ENCODE assay signal across 22 mouse cellular contexts in the genomic region with DNA sequence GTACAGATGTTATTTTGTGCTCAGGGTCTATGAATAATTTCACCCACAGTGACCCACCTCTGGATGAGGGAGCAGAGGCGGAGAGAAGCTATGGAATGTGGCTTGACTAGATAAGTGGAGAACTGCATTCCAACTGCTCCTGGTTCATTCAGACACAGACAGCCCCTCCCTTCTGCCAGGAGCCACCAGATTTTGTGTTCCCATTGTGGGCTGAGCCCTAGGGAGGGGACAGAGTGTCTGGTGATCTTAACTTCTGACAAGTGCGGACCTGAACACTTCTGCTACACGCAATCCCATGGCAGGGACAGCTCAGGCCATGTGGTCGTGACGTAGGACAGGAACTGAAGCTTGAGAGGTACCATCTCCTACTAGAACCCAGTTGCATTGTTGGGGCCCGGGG. TPM values are rescaled to one million over a fixed set of nuclear protein-coding genes. Genes with fewer than 3 reads are reported as not detected.
A peak's percentile ranks its signal among the peaks of the same experiment; 100 is the strongest.
DNase-seq lines count a peak whose midpoint lies in the region; ATAC-seq and TF ChIP-seq lines count a peak whose summit lies in the region.
"Had no signal": no experiment of that assay in that cellular context is flagged by ENCODE, and none has a peak within 500 bp of the region (broad histone marks: within the 10 kb centered on the region; RNA-seq: fewer than 3 reads in every experiment).

No protein-coding gene starts in this region.

- no peak for TF ChIP-seq CTCF in ES-Bruce4 (IDR thresholded peaks at IDR 0.05; ENCODE audit: low read depth, low read length)

- DNase-seq in heart, embryonic 10.5 days (ENCODE audit: low spot score) = peak; percentile 80
- DNase-seq in heart, postnatal 36 days = no peak
- peak; percentile 16 for DNase-seq in heart, postnatal 4 days
- no peak for DNase-seq in cerebellum, adult 8-10 months
- no peak for DNase-seq in left cerebral cortex, postnatal 10 days (ENCODE audit: extremely low spot score in 1 of 2, low spot score in 2 of 2)
- DNase-seq: adrenal gland, postnatal 10 days; B cell, adult 2 months; cerebellum, adult 11-12 months; gastrocnemius, postnatal 36 days; layer of hippocampus, postnatal 36 days; liver, embryonic 13.5 days; right cerebral cortex, postnatal 25 days; thymus, postnatal 36 days had no signal

- 0 out of 2 replicates have a peak overlapping the region, but pooled peaks have one; percentile 5 for H3K9ac ChIP-seq in ES-Bruce4 (ENCODE audit: low read depth, poor library complexity, severe bottlenecking)
- no peak overlapping the region for H3K9ac ChIP-seq in embryonic facial prominence, embryonic 15.5 days
- H3K9ac ChIP-seq: forebrain, embryonic 12.5 days; kidney, embryonic 15.5 days; liver, embryonic 13.5 days; midbrain, embryonic 13.5 days had no signal

- H3K36me3 ChIP-seq in heart, embryonic 10.5 days = peaks cover 23% of the 10 kb centered on the region; the same call in 1 of the 2 replicates
- H3K36me3 ChIP-seq in ES-Bruce4 (ENCODE audit: control insufficient read depth, insufficient read depth, low read length, poor library complexity, severe bottlenecking) = no peaks in the 10 kb centered on the region; the same call in 1 of the 2 replicates
- peaks cover 21% of the 10 kb centered on the region for H3K36me3 ChIP-seq in embryonic facial prominence, embryonic 15.5 days

- H3K4me3 ChIP-seq in heart, embryonic 10.5 days = no peak overlapping the region
- peak overlapping the region; percentile 27; the same call in 1 of the 2 replicates for H3K4me3 ChIP-seq in ES-Bruce4 (ENCODE audit: low read depth, low read length)
- no peak overlapping the region for H3K4me3 ChIP-seq in embryonic facial prominence, embryonic 15.5 days (replicated peaks)
- H3K4me3 ChIP-seq: forebrain, embryonic 12.5 days; hindbrain, embryonic 13.5 days; kidney, embryonic 15.5 days; liver, embryonic 13.5 days; midbrain, embryonic 13.5 days had no signal

- no peak for ATAC-seq in embryonic facial prominence, embryonic 15.5 days (ENCODE audit: insufficient number of reproducible peaks, low FRiP score, low TSS enrichment, low read depth)
- ATAC-seq: midbrain, embryonic 13.5 days had no signal

- no peak for TF ChIP-seq POLR2A in ES-Bruce4 (IDR thresholded peaks at IDR 0.05; ENCODE audit: insufficient read depth, low read length)

- no peaks in the 10 kb centered on the region for H3K9me3 ChIP-seq in heart, embryonic 10.5 days
- H3K9me3 ChIP-seq in ES-Bruce4 (replicated peaks; ENCODE audit: control insufficient read depth, insufficient read depth, low read length, poor library complexity, severe bottlenecking) = no peaks in the 10 kb centered on the region
- H3K9me3 ChIP-seq in embryonic facial prominence, embryonic 15.5 days (replicated peaks) = no peaks in the 10 kb centered on the region
- H3K9me3 ChIP-seq: forebrain, embryonic 12.5 days; hindbrain, embryonic 13.5 days; kidney, embryonic 15.5 days; liver, embryonic 13.5 days; midbrain, embryonic 13.5 days had no signal

- peaks cover 42% of the 10 kb centered on the region for H3K4me1 ChIP-seq in heart, embryonic 10.5 days
- H3K4me1 ChIP-seq in ES-Bruce4 (ENCODE audit: control insufficient read depth, insufficient read depth, low read length) = peaks cover 4% of the 10 kb centered on the region
- peaks cover 11% of the 10 kb centered on the region for H3K4me1 ChIP-seq in embryonic facial prominence, embryonic 15.5 days

- H3K4me2 ChIP-seq in embryonic facial prominence, embryonic 15.5 days (replicated peaks) = no peak overlapping the region
- H3K4me2 ChIP-seq: forebrain, embryonic 12.5 days; hindbrain, embryonic 13.5 days; kidney, embryonic 15.5 days; liver, embryonic 13.5 days; midbrain, embryonic 13.5 days had no signal

- H3K27ac ChIP-seq in heart, embryonic 10.5 days = peak overlapping the region; percentile 60; the same call in 1 of the 2 replicates
- H3K27ac ChIP-seq in ES-Bruce4 (ENCODE audit: insufficient read depth, low read length) = peak overlapping the region; percentile 68
- peak overlapping the region; percentile 48; the same call in 1 of the 2 replicates for H3K27ac ChIP-seq in embryonic facial prominence, embryonic 15.5 days (replicated peaks)
- H3K27ac ChIP-seq: forebrain, embryonic 12.5 days; hindbrain, embryonic 13.5 days; kidney, embryonic 15.5 days; liver, embryonic 13.5 days; midbrain, embryonic 13.5 days had no signal

- 44% methylated on average over 6 of the region's 6 CpGs for WGBS in heart, embryonic 10.5 days
- WGBS in embryonic facial prominence, embryonic 15.5 days = 78% methylated on average over 6 of the region's 6 CpGs

- no peaks in the 10 kb centered on the region for H3K27me3 ChIP-seq in heart, embryonic 10.5 days (ENCODE audit: insufficient read depth, poor library complexity, severe bottlenecking)
- no peaks in the 10 kb centered on the region for H3K27me3 ChIP-seq in ES-Bruce4 (ENCODE audit: control insufficient read depth, insufficient read depth, low read length, poor library complexity, severe bottlenecking)
- H3K27me3 ChIP-seq in embryonic facial prominence, embryonic 15.5 days = no peaks in the 10 kb centered on the region
- H3K27me3 ChIP-seq: forebrain, embryonic 12.5 days; hindbrain, embryonic 13.5 days; kidney, embryonic 15.5 days; liver, embryonic 13.5 days; midbrain, embryonic 13.5 days had no signal

- TF ChIP-seq EP300 in ES-Bruce4 (IDR thresholded peaks at IDR 0.05; ENCODE audit: insufficient read depth, low read depth, low read length) = peak; percentile 88

- intact Hi-C loops in heart, postnatal 36 days (cut with DNase I) = no loop called here
- intact Hi-C loops in left cerebral cortex, postnatal 10 days (cut with DNase I) = no loop called here

RNA-seq across cellular contexts. Expression of a gene that starts 23.5 kb away (rescaled TPM):
- 36.4 and 38.6 TPM in 2 replicates for polyA plus RNA-seq in heart, embryonic 10.5 days (2016; fragmentation: Nextera tagmentation; extraction: Ambion mirVana)
- total RNA-seq in heart, postnatal 36 days (2021) = 10 to 100 TPM; 51.6 to 58.1 TPM
- 76.6 and 81.6 TPM in 2 replicates for polyA plus RNA-seq in ES-Bruce4 (2011; ENCODE audit: insufficient read depth, insufficient read length, low read depth, missing spikeins)
- polyA plus RNA-seq in embryonic facial prominence, embryonic 15.5 days (2015; fragmentation: Nextera tagmentation; extraction: Ambion mirVana) = 40.4 and 40.5 TPM in 2 replicates
- total RNA-seq in heart, postnatal 4 days (2021) = 10 to 100 TPM; 65.4 to 68.0 TPM
- 10 to 100 TPM; 75.4 to 77.6 TPM for total RNA-seq in left cerebral cortex, postnatal 10 days (2021)

RNA-seq across cellular contexts. Expression of a gene that starts 30.9 kb away (rescaled TPM):
- 56.3 and 63.8 TPM in 2 replicates for polyA plus RNA-seq in heart, embryonic 10.5 days (2016; fragmentation: Nextera tagmentation; extraction: Ambion mirVana)
- 10 to 100 TPM; 62.6 to 74.3 TPM for total RNA-seq in heart, postnatal 36 days (2021)
- 42.0 and 45.3 TPM in 2 replicates for polyA plus RNA-seq in ES-Bruce4 (2011; ENCODE audit: insufficient read depth, insufficient read length, low read depth, missing spikeins)
- polyA plus RNA-seq in embryonic facial prominence, embryonic 15.5 days (2015; fragmentation: Nextera tagmentation; extraction: Ambion mirVana) = 50.5 and 55.8 TPM in 2 replicates
- 10 to 100 TPM; 56.2 to 56.3 TPM for total RNA-seq in heart, postnatal 4 days (2021)
- total RNA-seq in left cerebral cortex, postnatal 10 days (2021) = 10 to 100 TPM; 38.3 to 38.6 TPM

RNA-seq across cellular contexts. Expression of a gene that starts 35.6 kb away (rescaled TPM):
- polyA plus RNA-seq in heart, embryonic 10.5 days (2016; fragmentation: Nextera tagmentation; extraction: Ambion mirVana) = 10.5 and 15.8 TPM in 2 replicates
- under 1 TPM in 1 of 2 experiments, not detected in 1; 0.72 TPM for total RNA-seq in heart, postnatal 36 days (2021)
- polyA plus RNA-seq in ES-Bruce4 (2011; ENCODE audit: insufficient read depth, insufficient read length, low read depth, missing spikeins) = 19.6 and 20.1 TPM in 2 replicates
- polyA plus RNA-seq in embryonic facial prominence, embryonic 15.5 days (2015; fragmentation: Nextera tagmentation; extraction: Ambion mirVana) = 43.1 and 48.1 TPM in 2 replicates
- 1 to 10 TPM; 1.8 to 2.5 TPM for total RNA-seq in heart, postnatal 4 days (2021)
- total RNA-seq in left cerebral cortex, postnatal 10 days (2021) = 1,000 to 10,000 TPM; 1,287 to 1,390 TPM

RNA-seq across cellular contexts. Expression of a gene that starts 39.9 kb away (rescaled TPM):
- polyA plus RNA-seq in heart, embryonic 10.5 days (2016; fragmentation: Nextera tagmentation; extraction: Ambion mirVana) = not detected in 2 replicates
- not detected for total RNA-seq in heart, postnatal 36 days (2021)
- polyA plus RNA-seq in ES-Bruce4 (2011; ENCODE audit: insufficient read depth, insufficient read length, low read depth, missing spikeins) = not detected in 2 replicates
- 0.38 and 0.47 TPM in 2 replicates for polyA plus RNA-seq in embryonic facial prominence, embryonic 15.5 days (2015; fragmentation: Nextera tagmentation; extraction: Ambion mirVana)
- total RNA-seq in heart, postnatal 4 days (2021) = not detected
- not detected for total RNA-seq in left cerebral cortex, postnatal 10 days (2021)
- total RNA-seq: adrenal gland, postnatal 10 days; gastrocnemius, postnatal 36 days; layer of hippocampus, postnatal 36 days had no signal
- polyA plus RNA-seq: intestine, embryonic 14.5 days; kidney, embryonic 15.5 days; limb, embryonic 11.5 days; liver, embryonic 13.5 days; lung, embryonic 16.5 days had no signal

Comparison
In these comparisons a context has a peak if more than half of its experiments do, and no peak if none do; other contexts are left out.
1. DNase-seq: peak in heart, embryonic 10.5 days (single experiment) and heart, postnatal 4 days (single experiment); none in heart, postnatal 36 days (0 of 2), cerebellum, adult 8-10 months (single experiment) and left cerebral cortex, postnatal 10 days (0 of 2).
2. RNA of a gene that starts 35.6 kb away (total RNA-seq): 1,287 to 1,390 TPM in left cerebral cortex, postnatal 10 days; 1.8 to 2.5 TPM in heart, postnatal 4 days and 0.72 TPM in heart, postnatal 36 days; every median in the first group is over 100 times any median in the second.
3. Peak in every context shown above with its lines, with median percentiles within 50 percentile points of each other: H3K27ac ChIP-seq.